Mouse (Mus musculus) embryonic fibroblast, embryonic 13.5 days (primary cell): ENCODE data around the gene Fam174a. TPM values are rescaled to one million over a fixed set of nuclear protein-coding genes. Genes with fewer than 3 reads are reported as not detected.

ENCODE experiments used
- H3K27ac ChIP-seq: 2 replicates; pipeline ENCODE4 v1.5.1; 2012; ENCODE audit warnings: low read length, control low read depth, inconsistent platforms; ENCODE audit not compliant: insufficient read depth
- H3K4me1 ChIP-seq: 2 replicates; pipeline ENCODE4 v1.6.1; 2011; ENCODE audit warnings: low read length; ENCODE audit not compliant: control insufficient read depth, insufficient read depth
- H3K4me3 ChIP-seq: 2 replicates; pipeline ENCODE4 v1.5.1; 2011; ENCODE audit warnings: mild to moderate bottlenecking, control low read depth, low read length; ENCODE audit not compliant: insufficient read depth
- CTCF ChIP-seq: IDR thresholded peaks from 2 replicates; pipeline ENCODE4 v1.5.1; 2011; ENCODE audit warnings: mild to moderate bottlenecking, control low read depth, low read length, moderate library complexity, borderline replicate concordance; ENCODE audit not compliant: insufficient read depth
- POLR2A ChIP-seq: IDR thresholded peaks from 2 replicates; pipeline ENCODE4 v1.6.1; 2011; ENCODE audit warnings: low read depth, mild to moderate bottlenecking, control low read depth, low read length, moderate library complexity
- polyA plus RNA-seq: library from polyadenylated mRNA; stranded (reverse); fragments of >200 nt; gene quantifications from 2 replicates; pipeline ENCODE4 v1.2.4, GENCODE M21; 2011; ENCODE audit warnings: low read depth; ENCODE audit not compliant: missing spikeins, insufficient read length

Fam174a gene
- polyA plus RNA-seq, 1 experiment = 9.5 TPM

DNA sequence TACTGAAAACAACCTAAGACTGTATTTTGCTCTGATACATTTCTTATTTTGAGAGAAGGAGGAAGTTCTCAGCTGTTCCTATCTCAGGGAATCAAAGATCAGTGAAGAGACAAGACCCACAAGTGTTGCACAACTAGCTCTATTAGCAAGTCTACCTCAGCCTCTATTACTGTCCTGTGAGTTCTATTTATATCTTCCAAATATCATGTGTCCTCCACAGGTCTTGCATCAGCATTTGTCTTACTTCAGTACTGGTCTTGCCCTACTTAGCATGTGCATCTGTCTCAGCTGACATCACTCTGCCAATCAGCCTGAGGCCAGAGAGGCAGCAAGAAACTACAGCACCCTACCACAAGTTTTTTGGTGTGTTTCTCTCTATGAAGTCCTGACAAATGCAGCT lies 26.2 kb downstream of the Fam174a start:
- no peak overlapping the region for H3K4me3 ChIP-seq
- H3K27ac ChIP-seq = no peak overlapping the region
- H3K4me1 ChIP-seq = no peaks in the 10 kb centered on the region
- TF ChIP-seq CTCF = no peak
- no peak for TF ChIP-seq POLR2A

GRCm38 (mm10) chr1:95342242-95342641 lies 28.8 kb downstream of the Fam174a start:
- TF ChIP-seq CTCF (no peak), POLR2A (no peak)
- Histone ChIP-seq H3K4me1 (no peaks in the 10 kb centered on the region), H3K4me3 (no peak overlapping the region)

DNA sequence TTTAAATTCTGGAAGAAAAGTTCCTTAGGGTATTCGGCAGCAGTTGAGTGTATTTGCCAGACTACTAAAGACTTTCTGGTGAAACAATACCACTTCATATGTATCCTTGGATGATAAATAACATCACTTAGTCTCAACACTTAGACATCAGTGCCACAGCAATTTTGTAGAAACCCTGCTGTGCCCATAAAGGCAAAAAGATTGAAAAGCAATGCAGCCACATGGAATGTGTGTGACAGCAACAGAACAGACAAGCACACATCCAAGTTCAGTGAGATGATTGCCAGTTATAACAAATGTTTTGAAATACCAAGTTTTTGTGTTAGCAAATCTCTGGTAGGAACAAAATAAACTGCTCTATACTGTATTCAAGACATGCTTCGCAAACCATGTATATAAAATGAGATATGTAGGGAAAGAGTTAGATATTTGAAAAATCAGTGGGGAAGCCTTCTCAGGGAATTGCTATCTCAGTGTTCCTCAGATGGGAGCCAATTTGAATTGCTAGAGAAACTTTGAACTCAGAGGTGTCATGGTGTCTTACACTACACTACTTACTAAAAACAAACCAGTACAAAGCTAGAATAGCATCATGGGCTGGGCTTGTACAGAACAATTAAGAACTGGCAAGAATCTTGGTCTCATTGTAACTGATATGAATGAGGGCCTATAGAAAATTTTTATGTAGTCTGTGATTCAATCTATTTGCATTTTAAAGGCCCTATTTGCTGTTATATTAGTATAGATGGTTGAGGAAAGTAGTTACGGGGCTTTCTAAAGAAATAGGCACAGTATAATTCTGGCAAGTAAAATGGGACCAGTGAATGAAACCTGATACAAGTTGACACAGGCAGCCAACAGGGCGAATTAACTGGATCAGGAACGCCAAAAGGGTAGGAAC lies 30.4 kb downstream of the Fam174a start:
- Histone ChIP-seq H3K4me3 (no peak overlapping the region), H3K4me1 (no peaks in the 10 kb centered on the region), H3K27ac (no peak overlapping the region)
- TF ChIP-seq CTCF = no peak
- no peak for TF ChIP-seq POLR2A

More at GRCm38 (mm10) chr1:95342242-95342641, 28.8 kb downstream of the Fam174a start:
- no peak overlapping the region for H3K27ac ChIP-seq

- Histone ChIP-seq H3K4me1 (no peaks in the 10 kb centered on the region), H3K27ac (no peak overlapping the region), H3K4me3 (no peak overlapping the region)
- TF ChIP-seq POLR2A = no peak
- no peak for TF ChIP-seq CTCF
Measured at GRCm38 (mm10) chr1:95354146-95354545, 40.7 kb downstream of the Fam174a start.

DNA sequence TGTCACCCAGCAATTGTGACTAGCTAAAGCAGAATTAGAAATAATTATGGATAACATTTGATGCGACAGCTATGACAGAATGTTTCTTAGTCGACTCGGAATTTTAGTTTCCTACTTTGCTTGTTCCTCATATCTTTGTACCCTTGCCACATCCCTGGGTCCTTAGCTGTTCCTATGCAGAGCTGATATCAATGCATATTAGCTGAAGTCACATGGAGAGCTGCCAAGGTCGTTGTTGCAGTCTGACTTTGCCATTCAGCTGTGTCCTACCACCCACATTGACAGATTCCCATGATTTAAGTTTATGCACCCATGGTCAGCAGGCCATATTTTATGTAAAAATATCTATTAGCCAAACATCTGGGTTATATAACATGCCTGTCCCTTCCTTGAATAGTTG lies 43.5 kb downstream of the Fam174a start:
- Histone ChIP-seq H3K4me1 (no peaks in the 10 kb centered on the region), H3K27ac (no peak overlapping the region), H3K4me3 (no peak overlapping the region)
- no peak for TF ChIP-seq CTCF
- no peak for TF ChIP-seq POLR2A

DNA sequence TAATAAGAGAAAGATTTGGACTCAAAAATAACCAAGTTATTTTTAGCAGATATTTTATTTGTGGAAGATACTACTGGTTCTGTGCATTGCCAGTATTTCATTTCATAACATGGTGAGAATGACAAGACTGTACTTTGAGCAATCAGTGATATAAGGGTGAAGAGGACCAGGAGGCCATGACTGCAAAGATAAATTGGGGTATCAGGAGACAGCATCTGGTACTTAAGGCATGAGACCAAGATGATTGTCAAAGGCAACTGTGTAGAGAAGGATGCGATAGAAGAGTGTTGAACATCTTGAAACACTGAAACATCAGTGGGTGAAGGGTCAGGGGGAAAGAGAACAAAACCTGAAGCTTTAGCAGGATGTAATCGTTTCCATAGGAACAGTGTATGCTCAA lies 50.3 kb downstream of the Fam174a start:
- Histone ChIP-seq H3K4me3 (no peak overlapping the region), H3K4me1 (no peaks in the 10 kb centered on the region), H3K27ac (no peak overlapping the region)
- TF ChIP-seq POLR2A = no peak
- no peak for TF ChIP-seq CTCF

- Histone ChIP-seq H3K4me3 (no peak overlapping the region), H3K4me1 (no peaks in the 10 kb centered on the region), H3K27ac (no peak overlapping the region)
- TF ChIP-seq POLR2A (no peak), CTCF (no peak)
Measured at GRCm38 (mm10) chr1:95366616-95367373, 53.4 kb downstream of the Fam174a start.

- H3K4me1 ChIP-seq = no peaks in the 10 kb centered on the region
- no peak for TF ChIP-seq POLR2A
- TF ChIP-seq CTCF = no peak
- H3K4me3 ChIP-seq = no peak overlapping the region
- H3K27ac ChIP-seq = no peak overlapping the region
Measured at GRCm38 (mm10) chr1:95367748-95368147, 54.3 kb downstream of the Fam174a start.

DNA sequence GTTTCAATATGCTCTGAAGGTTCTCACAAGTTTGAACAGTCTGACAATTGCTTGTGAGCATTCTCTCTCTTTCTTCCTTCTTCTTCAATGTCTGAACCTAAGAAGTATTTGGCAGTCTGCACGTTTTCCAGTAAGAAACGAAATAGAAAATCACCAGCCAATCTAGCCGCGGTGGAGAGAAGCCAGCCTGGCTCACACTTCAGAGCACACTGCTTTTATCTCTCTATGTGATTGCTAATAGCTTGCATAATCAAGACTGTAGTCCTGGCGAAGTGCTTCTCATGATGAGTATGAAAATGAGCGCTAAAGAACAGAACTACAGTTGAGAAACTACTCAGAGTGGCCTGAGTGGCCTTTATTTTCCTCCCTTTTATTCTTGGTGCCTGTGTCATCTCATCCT lies 62.0 kb downstream of the Fam174a start:
- Histone ChIP-seq H3K4me3 (no peak overlapping the region), H3K4me1 (no peaks in the 10 kb centered on the region), H3K27ac (no peak overlapping the region)
- no peak for TF ChIP-seq POLR2A
- no peak for TF ChIP-seq CTCF

GRCm38 (mm10) chr1:95381028-95381427 lies 67.6 kb downstream of the Fam174a start:
- no peak overlapping the region for H3K27ac ChIP-seq
- no peak overlapping the region for H3K4me3 ChIP-seq
- H3K4me1 ChIP-seq = no peaks in the 10 kb centered on the region
- TF ChIP-seq POLR2A (no peak), CTCF (no peak)
